Mouse (Mus musculus): ENCODE data around the gene Tymp.

Tymp gene

DNA sequence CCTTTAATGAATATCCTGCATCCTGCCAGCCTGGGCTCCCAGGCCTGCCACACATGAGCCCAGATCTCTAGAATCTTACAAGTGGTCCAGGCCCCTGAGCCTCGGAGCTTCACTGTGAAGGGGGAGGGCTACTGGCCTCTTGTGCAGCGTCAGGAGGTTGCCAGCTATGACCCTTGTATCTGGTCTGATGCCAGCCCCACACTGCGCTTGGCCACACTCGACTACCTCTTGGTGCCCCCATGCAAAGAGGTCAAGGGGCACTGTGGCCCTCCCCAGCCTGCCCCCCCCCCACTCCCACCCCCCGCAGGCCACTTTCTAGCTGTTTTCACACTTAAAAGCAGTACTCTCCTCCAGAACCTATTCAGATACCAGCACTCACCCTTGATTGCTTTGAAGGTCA is 50.4 kb downstream of the Tymp start:
- no peak for DNase-seq (ENCODE audit: low spot score in 2 of 2)

DNA sequence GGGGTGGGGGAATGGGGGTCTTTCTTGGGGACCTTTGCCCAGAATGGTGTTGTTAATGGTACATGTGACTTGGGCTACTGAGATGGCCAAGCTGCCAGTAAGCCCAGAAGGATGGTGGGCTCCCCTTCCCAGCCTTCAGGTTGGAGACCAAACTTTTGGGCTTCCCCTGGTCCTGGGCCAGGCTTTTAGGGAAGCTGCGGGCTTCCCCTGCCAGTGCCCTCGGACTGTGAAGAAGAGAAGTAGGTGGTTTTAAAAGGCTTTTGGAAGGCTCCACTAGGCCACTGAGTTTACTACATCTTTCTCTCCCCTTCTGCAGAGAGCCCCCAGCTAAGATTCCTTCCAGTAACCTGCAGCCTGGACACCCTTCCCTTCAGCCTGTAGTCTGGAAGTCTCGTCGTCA is 53.2 kb downstream of the Tymp start:
- DNase-seq (ENCODE audit: low spot score in 2 of 2) = no peak

DNA sequence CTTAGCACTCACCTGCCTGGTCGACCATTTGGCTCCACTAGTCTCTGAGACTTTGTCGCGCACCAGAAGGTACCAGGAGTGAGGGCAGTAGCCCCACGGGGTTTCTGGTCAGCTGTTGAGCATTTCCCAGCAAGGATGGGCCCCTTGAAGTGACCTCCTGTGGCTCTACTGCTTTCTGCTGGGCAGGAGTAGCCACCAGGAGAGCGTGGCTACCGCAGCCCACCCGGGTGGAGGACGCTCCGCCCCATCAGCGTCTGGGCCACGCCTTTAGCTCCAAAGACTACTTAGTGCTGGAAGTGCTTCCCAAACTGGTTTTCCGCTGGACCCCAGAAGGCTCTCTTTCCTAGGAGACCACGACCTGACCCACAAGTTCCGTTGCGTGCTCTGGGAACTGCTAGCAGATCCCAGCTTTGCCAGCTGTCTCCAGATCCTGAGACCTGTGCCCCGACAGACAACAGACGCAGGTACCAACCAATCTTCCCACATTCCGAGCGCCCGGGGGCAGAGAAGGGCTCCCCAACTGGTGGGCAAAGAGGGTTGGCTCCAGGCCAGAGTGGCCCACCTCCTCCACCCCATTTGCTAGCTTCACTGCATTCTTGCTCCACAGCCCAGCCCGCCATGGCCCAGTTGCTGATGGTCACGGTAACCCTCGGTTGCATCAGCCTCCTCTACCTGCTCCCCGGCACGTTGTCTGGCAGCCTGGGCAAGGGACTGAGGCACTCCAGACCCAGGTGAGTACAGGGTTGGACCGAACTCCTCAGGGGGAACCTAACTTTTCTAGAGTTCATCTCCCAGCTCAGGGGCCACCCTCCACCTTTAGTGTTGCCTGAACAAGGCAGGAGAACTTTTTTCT is 53.9 kb downstream of the Tymp start, which contains the start of gene Adm2:
Gene Adm2 (plus strand): TSS at position 51 of the 853 bp plus-strand sequence.
- no peak for DNase-seq (ENCODE audit: low spot score in 2 of 2)

All from frontal cortex, postnatal 10 days (tissue).